Mouse (Mus musculus) MEL (cell line): ENCODE results near the gene Tmem143.

Experiments used
- CTCF ChIP-seq, 3 experiments: IDR thresholded peaks in 2 of 3; conservative IDR thresholded peaks in 1 of 3; 2 replicates each; pipeline ENCODE4 v1.5.1; 2011 to 2012; ENCODE audit warnings: low read length in 3 of 3, low read depth in 2 of 3, mild to moderate bottlenecking in 2 of 3, improper control_type of control experiment in 1 of 3, inconsistent platforms in 1 of 3, mixed read lengths in 1 of 3, moderate library complexity in 1 of 3; ENCODE audit not compliant: control insufficient read depth in 1 of 3, insufficient read depth in 1 of 3, poor library complexity in 1 of 3, severe bottlenecking in 1 of 3
- E2F4 ChIP-seq: IDR thresholded peaks from 2 replicates; pipeline ENCODE4 v1.6.1; 2011; ENCODE audit warnings: low read depth, low read length, improper control_type of control experiment, borderline replicate concordance
- GABPA ChIP-seq: IDR thresholded peaks from 2 replicates; pipeline ENCODE4 v1.6.1; 2012; ENCODE audit warnings: low read depth, mild to moderate bottlenecking, inconsistent platforms, low read length, improper control_type of control experiment, moderate library complexity
- HCFC1 ChIP-seq: IDR thresholded peaks from 2 replicates; pipeline ENCODE4 v1.6.1; 2012; ENCODE audit warnings: low read depth, mild to moderate bottlenecking, inconsistent platforms, low read length, improper control_type of control experiment, moderate library complexity
- MAX ChIP-seq: IDR thresholded peaks from 2 replicates; pipeline ENCODE4 v1.6.1; 2011; ENCODE audit warnings: low read length, improper control_type of control experiment
- NRF1 ChIP-seq: IDR thresholded peaks from 2 replicates; pipeline ENCODE4 v1.6.1; 2014; ENCODE audit warnings: low read depth, mild to moderate bottlenecking, inconsistent platforms, low read length, improper control_type of control experiment, moderate library complexity; ENCODE audit not compliant: poor library complexity, insufficient read depth, severe bottlenecking
- POLR2A ChIP-seq, 2 experiments: IDR thresholded peaks; 2 replicates each; pipeline ENCODE4 v1.6.1; 2011 to 2012; ENCODE audit warnings: low read length in 2 of 2, mild to moderate bottlenecking in 2 of 2, control low read depth in 1 of 2, improper control_type of control experiment in 1 of 2, low read depth in 1 of 2, moderate library complexity in 1 of 2; ENCODE audit not compliant: control insufficient read depth in 1 of 2, insufficient read depth in 1 of 2, poor library complexity in 1 of 2
- POLR2AphosphoS2 ChIP-seq: IDR thresholded peaks from 2 replicates; pipeline ENCODE4 v1.6.1; 2011; ENCODE audit warnings: low read length, improper control_type of control experiment
- RAD21 ChIP-seq: IDR thresholded peaks from 2 replicates; pipeline ENCODE4 v1.6.1; 2011; ENCODE audit warnings: mild to moderate bottlenecking, low read depth, low read length, improper control_type of control experiment
- RCOR1 ChIP-seq: IDR thresholded peaks from 2 replicates; pipeline ENCODE4 v1.6.1; 2012; ENCODE audit warnings: low read depth, mild to moderate bottlenecking, inconsistent platforms, low read length, improper control_type of control experiment
- SIN3A ChIP-seq: IDR thresholded peaks from 2 replicates; pipeline ENCODE4 v1.6.1; 2012; ENCODE audit warnings: low read length, improper control_type of control experiment, inconsistent platforms
- TAL1 ChIP-seq: IDR thresholded peaks from 2 replicates; pipeline ENCODE4 v1.6.1; 2012; ENCODE audit warnings: mild to moderate bottlenecking, inconsistent platforms, low read length, moderate library complexity, mixed read lengths
- USF2 ChIP-seq, 2 experiments: IDR thresholded peaks; 2 replicates each; pipeline ENCODE4 v1.6.1; 2011 to 2012; ENCODE audit warnings: improper control_type of control experiment in 2 of 2, low read length in 2 of 2, borderline replicate concordance in 1 of 2, inconsistent platforms in 1 of 2, low read depth in 1 of 2, mild to moderate bottlenecking in 1 of 2; ENCODE audit not compliant: insufficient read depth in 1 of 2

GRCm38 (mm10) chr7:45916056-45917003, 19.6 kb downstream of the Tmem143 start:
- no peak for TF ChIP-seq CTCF (IDR thresholded peaks at IDR 0.05 in 2 of 3, conservative IDR thresholded peaks at IDR 0.05 in 1 of 3; ENCODE audit: control insufficient read depth in 1 of 3, insufficient read depth in 1 of 3, low read depth in 2 of 3, low read length in 3 of 3, poor library complexity in 1 of 3, severe bottlenecking in 1 of 3)
- no peak for TF ChIP-seq RCOR1
- no peak for TF ChIP-seq POLR2A (IDR thresholded peaks at IDR 0.05; ENCODE audit: control insufficient read depth in 1 of 2, insufficient read depth in 1 of 2, low read depth in 1 of 2, low read length in 2 of 2, poor library complexity in 1 of 2)
- TF ChIP-seq NRF1, result no peak
- TF ChIP-seq USF2 (IDR thresholded peaks at IDR 0.05; ENCODE audit: borderline replicate concordance in 1 of 2, insufficient read depth in 1 of 2, low read depth in 1 of 2, low read length in 2 of 2), result no peak
- TF ChIP-seq E2F4, result no peak
- TF ChIP-seq MAX, result no peak
- no peak for TF ChIP-seq RAD21
- no peak for TF ChIP-seq SIN3A
- TF ChIP-seq POLR2AphosphoS2, result no peak
- TF ChIP-seq GABPA, result no peak
- no peak for TF ChIP-seq HCFC1
- no peak for TF ChIP-seq TAL1
